Comparison of ENCODE assay signal across 21 mouse cellular contexts in the genomic region with DNA sequence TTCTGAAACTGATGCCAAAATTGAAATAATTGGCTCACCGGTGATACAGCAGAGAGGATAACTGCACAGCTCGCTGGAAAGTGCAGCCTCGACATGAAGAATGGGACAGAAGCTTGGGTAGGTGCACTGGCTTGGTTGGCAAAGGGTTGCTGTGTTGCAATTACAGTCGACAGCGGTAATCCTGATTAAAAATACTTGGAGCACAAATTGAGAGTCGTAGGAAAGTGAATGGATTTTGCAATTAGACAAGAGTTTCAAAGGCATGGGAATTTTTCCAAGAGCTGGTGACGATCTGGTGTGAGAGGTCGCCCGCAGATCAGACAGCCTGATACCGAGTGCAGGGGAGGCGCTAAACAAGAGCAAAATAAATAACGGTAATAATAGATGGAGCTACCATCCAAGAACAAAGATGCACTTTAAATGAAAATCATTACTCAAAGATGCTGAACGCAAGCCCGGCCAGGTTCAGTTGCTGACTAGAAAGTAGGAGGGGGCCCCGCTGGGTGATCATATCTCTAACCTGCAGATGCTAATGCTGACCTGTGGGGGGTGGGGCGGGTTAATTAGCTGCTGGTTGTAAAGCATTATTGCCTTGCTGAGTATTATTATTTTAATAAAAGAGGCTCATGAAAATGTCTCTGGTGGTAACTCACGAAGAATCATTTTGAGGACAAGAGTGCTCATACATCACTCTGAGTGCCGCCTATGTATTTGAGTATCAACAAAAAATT.
A peak's percentile ranks its signal among the peaks of the same experiment; 100 is the strongest.
DNase-seq lines count a peak whose midpoint lies in the region; ATAC-seq lines count a peak whose summit lies in the region.
"Had no signal": no experiment of that assay in that cellular context is flagged by ENCODE, and none has a peak within 500 bp of the region (broad histone marks: within the 10 kb centered on the region; RNA-seq: fewer than 3 reads in every experiment).

No protein-coding gene starts in this region.

- 45% methylated on average over 18 of the region's 18 CpGs for WGBS in forebrain, embryonic 13.5 days
- WGBS in forebrain, embryonic 15.5 days, result 34% methylated on average over 18 of the region's 18 CpGs
- 47% methylated on average over 18 of the region's 18 CpGs for WGBS in kidney, embryonic 15.5 days
- 54% methylated on average over 18 of the region's 18 CpGs for WGBS in hindbrain, embryonic 16.5 days

- peaks cover 26% of the 10 kb centered on the region for H3K4me1 ChIP-seq in forebrain, embryonic 13.5 days
- peaks cover 20% of the 10 kb centered on the region for H3K4me1 ChIP-seq in forebrain, embryonic 15.5 days
- H3K4me1 ChIP-seq in kidney, embryonic 15.5 days, result 0 out of 2 replicates have a peak, but pooled peaks cover 10% of the 10 kb centered on the region
- peaks cover 5% of the 10 kb centered on the region for H3K4me1 ChIP-seq in hindbrain, embryonic 16.5 days (ENCODE audit: control insufficient read depth, insufficient read depth, low read depth, low read length)
- H3K4me1 ChIP-seq: intestine, embryonic 15.5 days; limb, embryonic 15.5 days; megakaryocyte, embryonic 14.5 days had no signal

- ATAC-seq in forebrain, embryonic 13.5 days, result peak; percentile 34; the same call in 1 of the 2 replicates
- no peak; the same call in 1 of the 2 replicates for ATAC-seq in forebrain, embryonic 15.5 days (replicated peaks)
- ATAC-seq in kidney, embryonic 15.5 days (replicated peaks; ENCODE audit: low FRiP score), result 0 out of 2 replicates have a peak, but pooled peaks have one; percentile 52
- peak; percentile 54; the same call in 1 of the 2 replicates for ATAC-seq in hindbrain, embryonic 16.5 days
- ATAC-seq: intestine, embryonic 15.5 days; liver, postnatal 0 days had no signal

- no peak overlapping the region for H3K9ac ChIP-seq in forebrain, embryonic 13.5 days
- H3K9ac ChIP-seq in forebrain, embryonic 15.5 days (replicated peaks), result no peak overlapping the region
- no peak overlapping the region for H3K9ac ChIP-seq in kidney, embryonic 15.5 days
- H3K9ac ChIP-seq in hindbrain, embryonic 16.5 days (ENCODE audit: low read depth, low read length), result no peak overlapping the region
- H3K9ac ChIP-seq: intestine, embryonic 15.5 days; limb, embryonic 15.5 days; liver, postnatal 0 days had no signal

- peak overlapping the region; percentile 15; the same call in 1 of the 2 replicates for H3K27ac ChIP-seq in forebrain, embryonic 13.5 days
- H3K27ac ChIP-seq in forebrain, embryonic 15.5 days (replicated peaks), result no peak overlapping the region
- no peak overlapping the region for H3K27ac ChIP-seq in kidney, embryonic 15.5 days
- H3K27ac ChIP-seq in hindbrain, embryonic 16.5 days (ENCODE audit: low read depth, low read length), result 0 out of 2 replicates have a peak overlapping the region, but pooled peaks have one; percentile 9
- H3K27ac ChIP-seq: intestine, embryonic 15.5 days; limb, embryonic 15.5 days had no signal

- no peaks in the 10 kb centered on the region; the same call in 1 of the 2 replicates for H3K27me3 ChIP-seq in forebrain, embryonic 13.5 days
- H3K27me3 ChIP-seq in forebrain, embryonic 15.5 days, result no peaks in the 10 kb centered on the region
- no peaks in the 10 kb centered on the region for H3K27me3 ChIP-seq in kidney, embryonic 15.5 days
- no peaks in the 10 kb centered on the region for H3K27me3 ChIP-seq in hindbrain, embryonic 16.5 days (replicated peaks; ENCODE audit: control insufficient read depth, insufficient read depth, low read length)
- H3K27me3 ChIP-seq: intestine, embryonic 15.5 days; limb, embryonic 15.5 days; megakaryocyte, embryonic 14.5 days had no signal

- no peak overlapping the region for H3K4me3 ChIP-seq in forebrain, embryonic 13.5 days
- H3K4me3 ChIP-seq in forebrain, embryonic 15.5 days, result no peak overlapping the region
- no peak overlapping the region for H3K4me3 ChIP-seq in kidney, embryonic 15.5 days (replicated peaks)
- H3K4me3 ChIP-seq in hindbrain, embryonic 16.5 days (ENCODE audit: low read length), result no peak overlapping the region
- H3K4me3 ChIP-seq: intestine, embryonic 15.5 days; limb, embryonic 15.5 days; megakaryocyte, embryonic 14.5 days; myocyte had no signal

- H3K36me3 ChIP-seq in forebrain, embryonic 13.5 days (ENCODE audit: poor library complexity, severe bottlenecking), result no peaks in the 10 kb centered on the region
- H3K36me3 ChIP-seq in forebrain, embryonic 15.5 days, result no peaks in the 10 kb centered on the region
- H3K36me3 ChIP-seq in kidney, embryonic 15.5 days, result no peaks in the 10 kb centered on the region
- no peaks in the 10 kb centered on the region for H3K36me3 ChIP-seq in hindbrain, embryonic 16.5 days (ENCODE audit: control insufficient read depth, insufficient read depth, low read length)
- H3K36me3 ChIP-seq: intestine, embryonic 15.5 days; limb, embryonic 15.5 days had no signal

- no peaks in the 10 kb centered on the region for H3K9me3 ChIP-seq in forebrain, embryonic 13.5 days (replicated peaks)
- no peaks in the 10 kb centered on the region for H3K9me3 ChIP-seq in forebrain, embryonic 15.5 days
- H3K9me3 ChIP-seq in kidney, embryonic 15.5 days (replicated peaks), result no peaks in the 10 kb centered on the region
- H3K9me3 ChIP-seq in hindbrain, embryonic 16.5 days (ENCODE audit: control insufficient read depth, low read length), result no peaks in the 10 kb centered on the region
- H3K9me3 ChIP-seq: intestine, embryonic 15.5 days; limb, embryonic 15.5 days; megakaryocyte, embryonic 14.5 days had no signal

- H3K4me2 ChIP-seq in forebrain, embryonic 13.5 days, result peak overlapping the region; percentile 25; the same call in 1 of the 2 replicates
- no peak overlapping the region; the same call in 1 of the 2 replicates for H3K4me2 ChIP-seq in forebrain, embryonic 15.5 days (replicated peaks)
- H3K4me2 ChIP-seq in kidney, embryonic 15.5 days, result no peak overlapping the region
- H3K4me2 ChIP-seq in hindbrain, embryonic 16.5 days (ENCODE audit: low read length), result no peak overlapping the region
- H3K4me2 ChIP-seq: heart, embryonic 11.5 days; intestine, embryonic 15.5 days; limb, embryonic 15.5 days had no signal

- DNase-seq in kidney, adult 18-20 months, result no peak
- DNase-seq in Muller cell, postnatal 12 days (ENCODE audit: inconsistent ontology term), result peak; percentile 49
- no peak for DNase-seq in thymus, postnatal 10 days (ENCODE audit: low spot score in 2 of 2)
- DNase-seq: B cell, adult 2 months; cerebellum, adult 11-12 months; cerebellum, postnatal 36 days; gastrocnemius, postnatal 25 days; heart, postnatal 14 days; kidney, postnatal 25 days; liver, postnatal 0 days; lung, postnatal 14 days; thymus, adult 2 months had no signal

Comparison
In these comparisons a context has a peak if more than half of its experiments do, and no peak if none do; other contexts are left out.
1. H3K27ac ChIP-seq: peak in forebrain, embryonic 13.5 days (single experiment) and hindbrain, embryonic 16.5 days (single experiment); none in forebrain, embryonic 15.5 days (single experiment) and kidney, embryonic 15.5 days (single experiment).